Mouse (Mus musculus) liver, embryonic 16.5 days (tissue): Measurements from ENCODE around the gene Gfod2. TPM values are rescaled to one million over a fixed set of nuclear protein-coding genes. Genes with fewer than 3 reads are reported as not detected.
A peak's percentile ranks its signal among the peaks of the same experiment; 100 is the strongest.

Source experiments
- ATAC-seq: fragments of 200-750 bp; cut with Nextera tagmentation; 2 replicates; pipeline ENCODE4 v1.8.0; 2017; ENCODE audit warnings: low read depth, mild to moderate bottlenecking, moderate number of reproducible peaks, moderate library complexity
- H3K27ac ChIP-seq: fragments of 300-500 bp; sonication (generic); 2 replicates; pipeline ENCODE4 v1.5.1; 2014; ENCODE audit warnings: mild to moderate bottlenecking, low read length
- H3K27me3 ChIP-seq: fragments of 300-500 bp; sonication (generic); 2 replicates; pipeline ENCODE4 v1.6.1; 2014; ENCODE audit warnings: low read depth, low read length, mixed read lengths; ENCODE audit not compliant: control insufficient read depth, insufficient read depth
- H3K36me3 ChIP-seq: fragments of 300-500 bp; sonication (generic); 2 replicates; pipeline ENCODE4 v1.6.1; 2014; ENCODE audit warnings: mild to moderate bottlenecking; ENCODE audit not compliant: control insufficient read depth, insufficient read depth
- H3K4me1 ChIP-seq: fragments of 300-500 bp; sonication (generic); 2 replicates; pipeline ENCODE4 v1.6.1; 2014; ENCODE audit warnings: low read depth, low read length, mixed read lengths; ENCODE audit not compliant: control insufficient read depth
- H3K4me2 ChIP-seq: fragments of 300-500 bp; sonication (generic); 2 replicates; pipeline ENCODE4 v1.6.1; 2014; ENCODE audit warnings: low read depth, low read length, mixed read lengths
- H3K4me3 ChIP-seq: fragments of 300-500 bp; sonication (generic); 2 replicates; pipeline ENCODE4 v1.5.1; 2014; ENCODE audit warnings: low read depth, mild to moderate bottlenecking, low read length
- H3K9ac ChIP-seq: fragments of 300-500 bp; sonication (generic); 2 replicates; pipeline ENCODE4 v1.6.1; 2014; ENCODE audit warnings: low read depth, low read length
- H3K9me3 ChIP-seq: fragments of 300-500 bp; sonication (generic); replicated peaks from 2 replicates; pipeline ENCODE4 v1.6.1; 2016; ENCODE audit warnings: low read length; ENCODE audit not compliant: control insufficient read depth
- WGBS: fragments of 180-500 bp; shearing (Covaris S2); extraction: QIAGEN DNeasy Blood & Tissue Kit; methylation state at CpG from one replicate; pipeline ENCODE4 v1.1.7; 2014; ENCODE audit not compliant: insufficient replicate concordance; 5-methylcytosine and 5-hydroxymethylcytosine counted together
- polyA plus RNA-seq: library from polyadenylated mRNA; unstranded; fragments of >200 nt; fragmentation: Nextera tagmentation; extraction: Ambion mirVana; gene quantifications from 2 replicates; pipeline ENCODE4 v1.2.1, GENCODE M21; 2015

The Gfod2 gene
- polyA plus RNA-seq, 1 experiment from 2014 or later: 1.8 TPM

GRCm38 (mm10) chr8:105686551-105686950, 71.9 kb downstream of the Gfod2 start:
- Histone ChIP-seq H3K4me1 (no peaks in the 10 kb centered on the region; the same call in 1 of the 2 replicates), H3K4me3 (no peak overlapping the region; the same call in 1 of the 2 replicates), H3K4me2 (no peak overlapping the region), H3K36me3 (peaks cover 20% of the 10 kb centered on the region), H3K27me3 (no peaks in the 10 kb centered on the region), H3K27ac (no peak overlapping the region), H3K9ac (no peak overlapping the region), H3K9me3 (no peaks in the 10 kb centered on the region)
- WGBS: 55% methylated on average over 6 of the region's 6 CpGs
- no peak for ATAC-seq

- Histone ChIP-seq H3K27ac (no peak within 1 kb of the TSS), H3K4me2 (peak within 1 kb of the TSS; percentile 34), H3K9ac (no peak within 1 kb of the TSS), H3K27me3 (no peaks in the 10 kb centered on the region), H3K4me3 (peak within 1 kb of the TSS; percentile 16), H3K4me1 (no peaks in the 10 kb centered on the region; the same call in 1 of the 2 replicates), H3K9me3 (no peaks in the 10 kb centered on the region), H3K36me3 (peaks cover 27% of the 10 kb centered on the region)
- 3% methylated on average over 26 of the region's 26 CpGs for WGBS
- ATAC-seq: peak; percentile 30
Observed at GRCm38 (mm10) chr8:105685796-105686308, 72.6 kb downstream of the Gfod2 start, which contains the start of gene Carmil2. Gene Carmil2 (plus strand): TSS chr8:105686274.

GRCm38 (mm10) chr8:105685325-105685724, 73.1 kb downstream of the Gfod2 start:
- Histone ChIP-seq H3K9me3 (no peaks in the 10 kb centered on the region), H3K36me3 (peaks cover 33% of the 10 kb centered on the region), H3K4me3 (no peak overlapping the region), H3K27ac (no peak overlapping the region), H3K4me2 (0 out of 2 replicates have a peak overlapping the region, but pooled peaks have one; percentile 34), H3K4me1 (no peaks in the 10 kb centered on the region; the same call in 1 of the 2 replicates), H3K9ac (no peak overlapping the region), H3K27me3 (no peaks in the 10 kb centered on the region)
- ATAC-seq: no peak
- 60% methylated on average over 7 of the region's 7 CpGs for WGBS

- no peaks in the 10 kb centered on the region for H3K9me3 ChIP-seq
- no peaks in the 10 kb centered on the region for H3K4me1 ChIP-seq
- peaks cover 87% of the 10 kb centered on the region for H3K36me3 ChIP-seq
- H3K9ac ChIP-seq: no peak overlapping the region
- H3K27ac ChIP-seq: no peak overlapping the region
- no peak for ATAC-seq
- no peaks in the 10 kb centered on the region for H3K27me3 ChIP-seq
- H3K4me3 ChIP-seq: no peak overlapping the region
- H3K4me2 ChIP-seq: no peak overlapping the region
- WGBS: 71% methylated on average over 1 of the region's 1 CpGs
Observed at GRCm38 (mm10) chr8:105677891-105678290, 80.6 kb downstream of the Gfod2 start.

Other genes with a start within 250 kb of the Gfod2 start
- 0.34 and 0.66 TPM in 2 replicates for gene Hsd11b2, start 239.9 kb downstream of the Gfod2 start, polyA plus RNA-seq
- gene Atp6v0d1, start 192.6 kb downstream of the Gfod2 start, polyA plus RNA-seq: 51.0 and 54.0 TPM in 2 replicates
- 7.3 and 8.3 TPM in 2 replicates for gene Ripor1, start 153.4 kb downstream of the Gfod2 start, polyA plus RNA-seq
- gene Ctcf, start 122.1 kb downstream of the Gfod2 start, polyA plus RNA-seq: 55.3 and 57.8 TPM in 2 replicates
- 0.13 TPM in 1 of 2 replicates, not detected in the other for gene Agrp, start 121.3 kb downstream of the Gfod2 start, polyA plus RNA-seq
- 0.33 and 0.40 TPM in 2 replicates for gene Carmil2, start 72.4 kb downstream of the Gfod2 start, polyA plus RNA-seq
- gene Acd, start 57.6 kb downstream of the Gfod2 start, polyA plus RNA-seq: 19.1 and 20.8 TPM in 2 replicates
- gene Pard6a, start 57.5 kb downstream of the Gfod2 start, polyA plus RNA-seq: 5.7 and 6.1 TPM in 2 replicates
- not detected in 2 replicates for gene 4933405L10Rik, start 51.0 kb downstream of the Gfod2 start, polyA plus RNA-seq
- 3.5 and 4.1 TPM in 2 replicates for gene Enkd1, start 50.5 kb downstream of the Gfod2 start, polyA plus RNA-seq
- 44.3 and 50.1 TPM in 2 replicates for gene Ranbp10, start 68.7 kb upstream of the Gfod2 start, polyA plus RNA-seq
- 0.07 TPM in 2 replicates for gene Tsnaxip1, start 69.1 kb upstream of the Gfod2 start, polyA plus RNA-seq
- 19.1 and 20.5 TPM in 2 replicates for gene Cenpt, start 94.6 kb upstream of the Gfod2 start, polyA plus RNA-seq
- gene Thap11, start 96.5 kb upstream of the Gfod2 start, polyA plus RNA-seq: 25.4 and 26.4 TPM in 2 replicates
- 88.9 and 95.7 TPM in 2 replicates for gene Nutf2, start 101.9 kb upstream of the Gfod2 start, polyA plus RNA-seq
- 15.9 and 17.4 TPM in 2 replicates for gene Edc4, start 122.2 kb upstream of the Gfod2 start, polyA plus RNA-seq
- gene Nrn1l, start 134.9 kb upstream of the Gfod2 start, polyA plus RNA-seq: not detected in 2 replicates
- gene Pskh1, start 141.8 kb upstream of the Gfod2 start, polyA plus RNA-seq: 10.0 and 12.2 TPM in 2 replicates
- 0.22 TPM in 1 of 2 replicates, not detected in the other for gene Ctrl, start 175.2 kb upstream of the Gfod2 start, polyA plus RNA-seq
- 34.8 and 40.6 TPM in 2 replicates for gene Psmb10, start 179.8 kb upstream of the Gfod2 start, polyA plus RNA-seq
- gene Lcat, start 184.7 kb upstream of the Gfod2 start, polyA plus RNA-seq: 88.0 and 97.1 TPM in 2 replicates
- 11.1 and 12.0 TPM in 2 replicates for gene Slc12a4, start 207.4 kb upstream of the Gfod2 start, polyA plus RNA-seq
- gene Dpep3, start 220.8 kb upstream of the Gfod2 start, polyA plus RNA-seq: not detected in 2 replicates
- 10.5 and 10.9 TPM in 2 replicates for gene Dus2, start 232.7 kb upstream of the Gfod2 start, polyA plus RNA-seq
- gene Dpep2nb, start 247.3 kb upstream of the Gfod2 start, polyA plus RNA-seq: not detected in 2 replicates